Mouse (Mus musculus) macrophage (primary cell): ENCODE measurements around the gene Gjd2. TPM values are rescaled to one million over a fixed set of nuclear protein-coding genes. Genes with fewer than 3 reads are reported as not detected.

Experiments used
- H3K27ac ChIP-seq: fragments of 350-480 bp; formaldehyde crosslinking; 2 replicates; pipeline ENCODE4 v1.9.0; 2021
- H3K36me3 ChIP-seq: fragments of 350-480 bp; formaldehyde crosslinking; 2 replicates; pipeline ENCODE4 v1.9.0; 2021; ENCODE audit errors: inconsistent target
- H3K4me3 ChIP-seq: fragments of 350-480 bp; formaldehyde crosslinking; 2 replicates; pipeline ENCODE4 v1.9.0; 2021; ENCODE audit errors: inconsistent target
- H3K79me2 ChIP-seq: fragments of 350-480 bp; formaldehyde crosslinking; 2 replicates; pipeline ENCODE4 v1.9.0; 2021; ENCODE audit errors: inconsistent target
- WGBS: methylation state at CpG from one replicate; pipeline ENCODE4 v1.1.7; 2026; ENCODE audit warnings: inconsistent platforms; ENCODE audit not compliant: missing documents; 5-methylcytosine and 5-hydroxymethylcytosine counted together
- polyA plus RNA-seq: library from polyadenylated mRNA; stranded (reverse); fragments of 250-400 nt; gene quantifications from 3 replicates; pipeline ENCODE4 v1.2.4, GENCODE M21; 2018; ENCODE audit warnings: inconsistent platforms

Gene Gjd2
- polyA plus RNA-seq, 1 experiment from 2014 or later: not detected

DNA sequence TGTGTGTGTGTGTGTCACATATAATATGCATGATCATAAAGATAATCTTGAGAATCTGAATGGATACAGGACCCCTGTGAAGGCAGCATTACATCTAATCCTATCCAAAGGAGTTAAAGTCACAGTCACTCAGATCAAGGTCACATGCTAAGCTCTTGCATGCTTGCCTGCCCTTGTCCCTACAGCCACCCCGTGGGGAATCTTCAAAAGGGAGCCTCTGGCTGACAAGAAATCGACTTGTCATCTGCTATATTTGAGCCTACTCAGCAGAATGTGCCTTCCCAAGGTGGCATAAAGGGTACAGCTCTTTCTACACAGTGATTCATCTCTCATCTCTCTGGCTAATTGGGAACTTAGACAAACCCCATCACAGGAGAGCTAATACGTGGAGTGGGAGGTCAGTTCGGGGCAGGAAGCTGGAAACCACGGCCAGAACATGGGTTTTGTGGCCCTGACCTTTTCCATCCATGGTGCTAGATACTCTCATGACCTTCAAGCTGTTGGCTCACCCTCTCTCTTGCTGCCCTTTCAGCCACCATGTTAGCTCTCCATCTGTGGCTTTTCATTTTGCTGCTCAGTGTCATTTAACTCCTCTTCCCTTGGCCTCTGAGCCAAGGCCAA lies 35.2 kb downstream of the Gjd2 start:
- H3K4me3 ChIP-seq: no peak overlapping the region
- no peak overlapping the region for H3K27ac ChIP-seq
- no peaks in the 10 kb centered on the region for H3K79me2 ChIP-seq
- WGBS: 65% methylated on average over 5 of the region's 5 CpGs
- H3K36me3 ChIP-seq: no peaks in the 10 kb centered on the region

DNA sequence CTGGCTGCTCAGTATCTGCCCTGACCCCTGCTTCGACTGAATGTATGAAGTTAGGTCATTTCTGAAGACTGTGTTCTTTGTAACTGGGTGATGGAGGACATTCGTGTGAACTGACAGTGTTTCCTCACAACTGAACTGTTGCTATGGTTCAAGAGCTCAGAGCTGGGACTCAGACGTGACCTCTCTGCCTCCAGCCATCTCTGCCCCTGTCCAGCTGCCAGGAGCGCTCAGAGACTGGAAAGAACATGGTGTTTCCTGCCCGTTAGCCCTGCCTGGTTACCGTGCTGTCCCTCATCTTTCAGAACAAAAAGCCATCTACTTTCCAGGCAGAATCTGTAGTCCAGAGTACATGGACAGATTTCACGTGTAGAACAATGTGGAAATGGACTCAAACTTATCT lies 39.5 kb downstream of the Gjd2 start:
- H3K4me3 ChIP-seq: no peak overlapping the region
- 80% methylated on average over 7 of the region's 7 CpGs for WGBS

DNA sequence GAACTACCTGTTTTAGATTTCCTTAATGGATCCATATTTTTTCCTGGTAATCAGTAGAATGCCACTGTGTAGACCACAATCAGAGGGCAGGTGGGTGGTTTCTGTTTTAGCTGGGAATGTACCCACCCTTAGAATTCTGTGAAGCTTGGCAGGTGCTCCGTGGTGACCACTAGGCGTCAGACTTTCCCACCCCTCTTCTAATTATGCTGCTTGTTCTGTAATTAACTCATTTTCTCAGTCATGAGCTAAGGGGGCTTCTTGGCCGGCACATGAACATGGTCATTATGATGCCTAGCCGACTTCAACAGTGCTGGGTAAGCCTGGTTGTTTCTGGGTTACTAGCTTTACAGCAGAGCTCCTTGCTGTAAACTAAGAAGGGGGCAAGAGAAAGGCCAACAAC lies 47.0 kb downstream of the Gjd2 start:
- no peak overlapping the region for H3K4me3 ChIP-seq
- WGBS: 57% methylated on average over 4 of the region's 4 CpGs
- no peak overlapping the region for H3K27ac ChIP-seq
- H3K79me2 ChIP-seq: no peaks in the 10 kb centered on the region
- H3K36me3 ChIP-seq: no peaks in the 10 kb centered on the region

More for the DNA sequence above, 39.5 kb downstream of the Gjd2 start:
- H3K27ac ChIP-seq: no peak overlapping the region
- no peaks in the 10 kb centered on the region for H3K36me3 ChIP-seq
- no peaks in the 10 kb centered on the region for H3K79me2 ChIP-seq

Other genes starting within 250 kb of the Gjd2 start
- gene Scg5, start 184.5 kb downstream of the Gjd2 start, polyA plus RNA-seq: not detected in 3 replicates
- gene Arhgap11a, start 165.0 kb downstream of the Gjd2 start, polyA plus RNA-seq: 17.0 to 23.3 TPM (median 23.1 TPM) in 3 replicates
- not detected in 3 replicates for gene Actc1, start 39.9 kb upstream of the Gjd2 start, polyA plus RNA-seq
- 29.9 to 41.1 TPM (median 39.6 TPM) in 3 replicates for gene Aqr, start 173.4 kb upstream of the Gjd2 start, polyA plus RNA-seq
- gene Zfp770, start 187.8 kb upstream of the Gjd2 start, polyA plus RNA-seq: 3.7 to 4.4 TPM (median 4.1 TPM) in 3 replicates